Mouse (Mus musculus): ENCODE data around the gene Gtf2ird1.
"Not testable (repeated sequence)": the region's sequence is repeated elsewhere in the genome, so short reads cannot be mapped to it uniquely, and the experiment has no call there.

Gene Gtf2ird1

GRCm38 (mm10) chr5:134345449-134345848 lies 111.1 kb downstream of the Gtf2ird1 start:
- no peak for DNase-seq (ENCODE audit: low spot score in 2 of 2)

- no peak for DNase-seq (ENCODE audit: low spot score in 2 of 2)
Measured at GRCm38 (mm10) chr5:134344076-134344475, 112.4 kb downstream of the Gtf2ird1 start.

- DNase-seq (ENCODE audit: low spot score in 2 of 2), result not testable (repeated sequence)
Measured at GRCm38 (mm10) chr5:134343530-134343929, 113.0 kb downstream of the Gtf2ird1 start.

- DNase-seq (ENCODE audit: low spot score in 2 of 2), result no peak
Measured at GRCm38 (mm10) chr5:134342503-134343205, 113.9 kb downstream of the Gtf2ird1 start.

- no peak for DNase-seq (ENCODE audit: low spot score in 2 of 2)
Measured at GRCm38 (mm10) chr5:134341721-134342120, 114.8 kb downstream of the Gtf2ird1 start.

- peak in 1 of 2 experiments; percentile 33 for DNase-seq (ENCODE audit: low spot score in 2 of 2)
Measured at GRCm38 (mm10) chr5:134341321-134341720, 115.2 kb downstream of the Gtf2ird1 start.

- no peak for DNase-seq (ENCODE audit: low spot score in 2 of 2)
Measured at GRCm38 (mm10) chr5:134340101-134340522, 116.4 kb downstream of the Gtf2ird1 start.

- not testable (repeated sequence) for DNase-seq (ENCODE audit: low spot score in 2 of 2)
Measured at GRCm38 (mm10) chr5:134337012-134337411, 119.5 kb downstream of the Gtf2ird1 start.

GRCm38 (mm10) chr5:134332743-134333142 lies 123.8 kb downstream of the Gtf2ird1 start:
- peak; percentile 58 to 61 for DNase-seq (ENCODE audit: low spot score in 2 of 2)

GRCm38 (mm10) chr5:134330082-134330481 lies 126.4 kb downstream of the Gtf2ird1 start:
- no peak for DNase-seq (ENCODE audit: low spot score in 2 of 2)

GRCm38 (mm10) chr5:134329311-134329710 lies 127.2 kb downstream of the Gtf2ird1 start:
- no peak for DNase-seq (ENCODE audit: low spot score in 2 of 2)

GRCm38 (mm10) chr5:134328482-134329001 lies 128.0 kb downstream of the Gtf2ird1 start:
- DNase-seq (ENCODE audit: low spot score in 2 of 2), result no peak

- DNase-seq (ENCODE audit: low spot score in 2 of 2), result no peak
Measured at GRCm38 (mm10) chr5:134325856-134326566, 130.5 kb downstream of the Gtf2ird1 start.

GRCm38 (mm10) chr5:134323869-134324268 lies 132.6 kb downstream of the Gtf2ird1 start:
- no peak for DNase-seq (ENCODE audit: low spot score in 2 of 2)

GRCm38 (mm10) chr5:134323311-134323710 lies 133.2 kb downstream of the Gtf2ird1 start:
- peak in 1 of 2 experiments; percentile 33 for DNase-seq (ENCODE audit: low spot score in 2 of 2)

- DNase-seq (ENCODE audit: low spot score in 2 of 2), result no peak
Measured at GRCm38 (mm10) chr5:134322355-134322754, 134.2 kb downstream of the Gtf2ird1 start.

GRCm38 (mm10) chr5:134321699-134322098 lies 134.8 kb downstream of the Gtf2ird1 start:
- DNase-seq (ENCODE audit: low spot score in 2 of 2), result no peak

- DNase-seq (ENCODE audit: low spot score in 2 of 2), result no peak
Measured at GRCm38 (mm10) chr5:134318903-134319302, 137.6 kb downstream of the Gtf2ird1 start.

GRCm38 (mm10) chr5:134316721-134317120 lies 139.8 kb downstream of the Gtf2ird1 start:
- DNase-seq (ENCODE audit: low spot score in 2 of 2), result no peak

- peak in 1 of 2 experiments; percentile 28 for DNase-seq (ENCODE audit: low spot score in 2 of 2)
Measured at GRCm38 (mm10) chr5:134315623-134316350, 140.7 kb downstream of the Gtf2ird1 start.

GRCm38 (mm10) chr5:134314688-134315622 lies 141.6 kb downstream of the Gtf2ird1 start, which contains the start of gene Gtf2i:
Gtf2i (minus strand) TSS chr5:134314760.
- DNase-seq (ENCODE audit: low spot score in 2 of 2), result peak; percentile 93 to 94
